Mouse (Mus musculus) forebrain, embryonic 11.5 days (tissue): ENCODE data around the gene St6galnac6. TPM values are rescaled to one million over a fixed set of nuclear protein-coding genes. Genes with fewer than 3 reads are reported as not detected.

Source experiments
- ATAC-seq: fragments of 200-750 bp; cut with Nextera tagmentation; replicated peaks from 2 replicates; pipeline ENCODE4 v1.8.0; 2017; ENCODE audit warnings: moderate TSS enrichment; ENCODE audit not compliant: low FRiP score
- DNase-seq: peaks from one replicate; pipeline ENCODE4 v3.0.0-alpha.2; 2017; ENCODE audit warnings: low spot score
- H3K27ac ChIP-seq: fragments of 300-500 bp; sonication (generic); 2 replicates; pipeline ENCODE4 v1.5.1; 2014; ENCODE audit warnings: low read depth, low read length
- H3K27me3 ChIP-seq: fragments of 300-500 bp; sonication (generic); 2 replicates; pipeline ENCODE4 v1.6.1; 2014; ENCODE audit warnings: mild to moderate bottlenecking, low read length, mixed read lengths; ENCODE audit not compliant: control insufficient read depth, insufficient read depth
- H3K36me3 ChIP-seq: fragments of 300-500 bp; sonication (generic); 2 replicates; pipeline ENCODE4 v1.6.1; 2014; ENCODE audit warnings: mild to moderate bottlenecking, low read length, moderate library complexity, mixed read lengths; ENCODE audit not compliant: control insufficient read depth, insufficient read depth
- H3K4me1 ChIP-seq: fragments of 300-500 bp; sonication (generic); replicated peaks from 2 replicates; pipeline ENCODE4 v1.6.1; 2014; ENCODE audit warnings: low read length, mixed read lengths; ENCODE audit not compliant: control insufficient read depth, insufficient read depth
- H3K4me2 ChIP-seq: fragments of 300-500 bp; sonication (generic); 2 replicates; pipeline ENCODE4 v1.6.1; 2014; ENCODE audit warnings: low read depth, mild to moderate bottlenecking, low read length, moderate library complexity, mixed read lengths; ENCODE audit not compliant: severe bottlenecking
- H3K4me3 ChIP-seq: fragments of 300-500 bp; sonication (generic); 2 replicates; pipeline ENCODE4 v1.5.1; 2014; ENCODE audit warnings: low read depth, low read length
- H3K9ac ChIP-seq: fragments of 300-500 bp; sonication (generic); 2 replicates; pipeline ENCODE4 v1.6.1; 2014; ENCODE audit warnings: low read length
- H3K9me3 ChIP-seq: fragments of 300-500 bp; sonication (generic); 2 replicates; pipeline ENCODE4 v1.6.1; 2016; ENCODE audit warnings: low read length, mixed read lengths; ENCODE audit not compliant: control insufficient read depth
- WGBS: fragments of 180-500 bp; shearing (Covaris S2); extraction: QIAGEN DNeasy Blood & Tissue Kit; methylation state at CpG from one replicate; pipeline ENCODE4 v1.1.7; 2014; 5-methylcytosine and 5-hydroxymethylcytosine counted together
- polyA plus RNA-seq: library from polyadenylated mRNA; unstranded; fragments of >200 nt; fragmentation: Nextera tagmentation; extraction: Ambion mirVana; gene quantifications from 2 replicates; pipeline ENCODE4 v1.2.1, GENCODE M21; 2014

Gene St6galnac6
- polyA plus RNA-seq, result 4.7 and 5.1 TPM in 2 replicates

GRCm38 (mm10) chr2:32599409-32599808 lies at the start of gene St6galnac6:
TSS of gene St6galnac6 (plus strand) at chr2:32599709.
- Histone ChIP-seq H3K36me3 (no peaks in the 10 kb centered on the region), H3K4me3 (no peak within 1 kb of the TSS), H3K27ac (no peak within 1 kb of the TSS), H3K27me3 (no peaks in the 10 kb centered on the region), H3K9ac (no peak within 1 kb of the TSS), H3K9me3 (no peaks in the 10 kb centered on the region), H3K4me2 (no peak within 1 kb of the TSS), H3K4me1 (no peaks in the 10 kb centered on the region)
- DNase-seq (no peak), ATAC-seq (no peak)
- 92% methylated on average over 3 of the region's 3 CpGs for WGBS

GRCm38 (mm10) chr2:32549764-32550163 lies 49.7 kb upstream of the St6galnac6 start:
- DNase-seq (no peak), ATAC-seq (no peak)
- 79% methylated on average over 6 of the region's 6 CpGs for WGBS

GRCm38 (mm10) chr2:32551236-32551635 lies 48.3 kb upstream of the St6galnac6 start:
- Histone ChIP-seq H3K9ac (no peak overlapping the region), H3K36me3 (no peaks in the 10 kb centered on the region), H3K4me3 (no peak overlapping the region), H3K4me2 (no peak overlapping the region), H3K4me1 (no peaks in the 10 kb centered on the region), H3K27me3 (no peaks in the 10 kb centered on the region), H3K27ac (no peak overlapping the region), H3K9me3 (no peaks in the 10 kb centered on the region)
- DNase-seq, result no peak
- ATAC-seq, result no peak
- WGBS, result 89% methylated on average over 5 of the region's 5 CpGs

More at GRCm38 (mm10) chr2:32549764-32550163, 49.7 kb upstream of the St6galnac6 start:
- no peak overlapping the region for H3K27ac ChIP-seq
- no peak overlapping the region for H3K4me2 ChIP-seq
- H3K27me3 ChIP-seq, result no peaks in the 10 kb centered on the region
- no peaks in the 10 kb centered on the region for H3K4me1 ChIP-seq
- no peak overlapping the region for H3K9ac ChIP-seq
- no peaks in the 10 kb centered on the region for H3K36me3 ChIP-seq
- H3K4me3 ChIP-seq, result no peak overlapping the region
- H3K9me3 ChIP-seq, result no peaks in the 10 kb centered on the region

- no peaks in the 10 kb centered on the region for H3K9me3 ChIP-seq
- 88% methylated on average over 7 of the region's 7 CpGs for WGBS
- H3K27ac ChIP-seq, result no peak overlapping the region
- DNase-seq (no peak), ATAC-seq (no peak)
- no peak overlapping the region for H3K9ac ChIP-seq
- no peak overlapping the region for H3K4me3 ChIP-seq
- H3K27me3 ChIP-seq, result no peaks in the 10 kb centered on the region
- no peak overlapping the region for H3K4me2 ChIP-seq
- H3K36me3 ChIP-seq, result no peaks in the 10 kb centered on the region
- no peaks in the 10 kb centered on the region for H3K4me1 ChIP-seq
Measured at GRCm38 (mm10) chr2:32553592-32554148, 45.8 kb upstream of the St6galnac6 start.

GRCm38 (mm10) chr2:32555484-32555883 lies 44.0 kb upstream of the St6galnac6 start:
- Histone ChIP-seq H3K4me2 (no peak overlapping the region), H3K27me3 (no peaks in the 10 kb centered on the region), H3K9ac (no peak overlapping the region), H3K36me3 (no peaks in the 10 kb centered on the region), H3K9me3 (no peaks in the 10 kb centered on the region), H3K27ac (no peak overlapping the region), H3K4me1 (peaks cover 15% of the 10 kb centered on the region), H3K4me3 (no peak overlapping the region)
- DNase-seq (no peak), ATAC-seq (no peak)
- 40% methylated on average over 4 of the region's 4 CpGs for WGBS

- WGBS, result 90% methylated on average over 7 of the region's 7 CpGs
- no peak for ATAC-seq
Measured at GRCm38 (mm10) chr2:32556019-32556418, 43.5 kb upstream of the St6galnac6 start.

GRCm38 (mm10) chr2:32559570-32559969 lies 39.9 kb upstream of the St6galnac6 start:
- WGBS, result 11% methylated on average over 5 of the region's 5 CpGs
- no peaks in the 10 kb centered on the region for H3K27me3 ChIP-seq
- H3K4me1 ChIP-seq, result peaks cover 16% of the 10 kb centered on the region
- peak overlapping the region; percentile 84 for H3K27ac ChIP-seq
- DNase-seq, result peak; percentile 73
- H3K9me3 ChIP-seq, result no peaks in the 10 kb centered on the region
- no peak overlapping the region for H3K4me3 ChIP-seq
- peak overlapping the region; percentile 15; the same call in 1 of the 2 replicates for H3K4me2 ChIP-seq
- H3K36me3 ChIP-seq, result no peaks in the 10 kb centered on the region
- peak overlapping the region; percentile 47; the same call in 1 of the 2 replicates for H3K9ac ChIP-seq
- peak; percentile 88 for ATAC-seq

More at GRCm38 (mm10) chr2:32556019-32556418, 43.5 kb upstream of the St6galnac6 start:
- Histone ChIP-seq H3K9me3 (no peaks in the 10 kb centered on the region), H3K4me3 (no peak overlapping the region), H3K27ac (no peak overlapping the region), H3K9ac (no peak overlapping the region), H3K27me3 (no peaks in the 10 kb centered on the region), H3K4me1 (peaks cover 16% of the 10 kb centered on the region), H3K4me2 (no peak overlapping the region), H3K36me3 (no peaks in the 10 kb centered on the region)
- DNase-seq, result no peak

GRCm38 (mm10) chr2:32566536-32567063 lies 32.9 kb upstream of the St6galnac6 start:
- ATAC-seq (no peak), DNase-seq (peak; percentile 77)
- WGBS, result 41% methylated on average over 4 of the region's 4 CpGs
- Histone ChIP-seq H3K27ac (no peak overlapping the region), H3K4me2 (no peak overlapping the region), H3K4me1 (no peaks in the 10 kb centered on the region; the same call in 1 of the 2 replicates), H3K9ac (no peak overlapping the region), H3K9me3 (no peaks in the 10 kb centered on the region), H3K4me3 (no peak overlapping the region), H3K36me3 (no peaks in the 10 kb centered on the region), H3K27me3 (no peaks in the 10 kb centered on the region)

GRCm38 (mm10) chr2:32568149-32568548 lies 31.4 kb upstream of the St6galnac6 start:
- Histone ChIP-seq H3K9me3 (no peaks in the 10 kb centered on the region), H3K27ac (no peak overlapping the region), H3K4me1 (no peaks in the 10 kb centered on the region; the same call in 1 of the 2 replicates), H3K9ac (no peak overlapping the region), H3K36me3 (no peaks in the 10 kb centered on the region), H3K4me3 (no peak overlapping the region), H3K27me3 (no peaks in the 10 kb centered on the region), H3K4me2 (no peak overlapping the region)
- ATAC-seq, result no peak
- WGBS, result 79% methylated on average over 5 of the region's 5 CpGs
- DNase-seq, result no peak
